Mouse (Mus musculus) brain, adult 10 weeks (tissue): ENCODE measurements around the gene Gm4778. TPM values are rescaled to one million over a fixed set of nuclear protein-coding genes. Genes with fewer than 3 reads are reported as not detected.

ENCODE experiments used
- polyA plus RNA-seq: library from polyadenylated mRNA; stranded (reverse); fragments of 350-450 nt; fragmentation: Illumina TruSeq; extraction: RNeasy Lipid Tissue Mini Kit (QIAGEN cat#74804); gene quantifications from one replicate; pipeline ENCODE4 v1.2.3, GENCODE M21; 2015; ENCODE audit warnings: low read depth, low replicate concordance

Gm4778 gene
- not detected for polyA plus RNA-seq

GRCm38 (mm10) chr3:94263736-94264135 lies at the start of gene Gm4778:
Gm4778 (plus strand) TSS chr3:94264036.

GRCm38 (mm10) chr3:94309633-94310363 lies 46.0 kb downstream of the Gm4778 start, which contains the start of gene Them4:
Them4 (plus strand) TSS chr3:94310089.

Other genes with a start within 250 kb of the Gm4778 start
- not detected for gene Gm9125, start 209.2 kb upstream of the Gm4778 start, polyA plus RNA-seq
- not detected for gene Gm10697, start 191.4 kb upstream of the Gm4778 start, polyA plus RNA-seq
- gene Gm10696, start 85.8 kb upstream of the Gm4778 start, polyA plus RNA-seq, result not detected
- not detected for gene Gm5286, start 67.3 kb upstream of the Gm4778 start, polyA plus RNA-seq
- 37.3 TPM for gene Them4, start 46.1 kb downstream of the Gm4778 start, polyA plus RNA-seq
- gene Them5, start 78.1 kb downstream of the Gm4778 start, polyA plus RNA-seq, result not detected
- 1.3 TPM for gene C2cd4d, start 98.4 kb downstream of the Gm4778 start, polyA plus RNA-seq
- 3.6 TPM for gene Rorc, start 108.8 kb downstream of the Gm4778 start, polyA plus RNA-seq
- gene Lingo4, start 134.5 kb downstream of the Gm4778 start, polyA plus RNA-seq, result 1.4 TPM
- gene Tdrkh, start 149.2 kb downstream of the Gm4778 start, polyA plus RNA-seq, result 30.5 TPM
- 62.1 TPM for gene Mrpl9, start 179.3 kb downstream of the Gm4778 start, polyA plus RNA-seq
- not detected for gene Oaz3, start 179.9 kb downstream of the Gm4778 start, polyA plus RNA-seq
- gene Celf3, start 214.3 kb downstream of the Gm4778 start, polyA plus RNA-seq, result 140 TPM
- 7.8 TPM for gene Riiad1, start 216.3 kb downstream of the Gm4778 start, polyA plus RNA-seq